Mouse (Mus musculus) heart, embryonic 14.5 days (tissue): ENCODE measurements around the gene Cmc1. TPM values are rescaled to one million over a fixed set of nuclear protein-coding genes. Genes with fewer than 3 reads are reported as not detected.

Source experiments
- ATAC-seq: fragments of 200-750 bp; cut with Nextera tagmentation; 2 replicates; pipeline ENCODE4 v1.8.0; 2017; ENCODE audit warnings: low read depth, moderate TSS enrichment; ENCODE audit not compliant: insufficient number of reproducible peaks, insufficient read depth, low FRiP score
- H3K27ac ChIP-seq, 2 experiments: fragments of 200-500 bp in 1 of 2; fragments of 300-500 bp in 1 of 2; sonication (generic) in 1 of 2; replicated peaks in 1 of 2; 2 replicates each; pipeline ENCODE4 v1.5.1; 2012 to 2014; ENCODE audit warnings: low read depth in 2 of 2, low read length in 2 of 2, control low read depth in 1 of 2, mild to moderate bottlenecking in 1 of 2, mixed read lengths in 1 of 2; ENCODE audit not compliant: control insufficient read depth in 1 of 2, insufficient read depth in 1 of 2
- H3K27me3 ChIP-seq: fragments of 300-500 bp; sonication (generic); 2 replicates; pipeline ENCODE4 v1.6.1; 2014; ENCODE audit warnings: mild to moderate bottlenecking, low read length, control low read depth; ENCODE audit not compliant: control insufficient read depth, insufficient read depth
- H3K36me3 ChIP-seq: fragments of 300-500 bp; sonication (generic); 2 replicates; pipeline ENCODE4 v1.6.1; 2014; ENCODE audit warnings: mild to moderate bottlenecking, control low read depth, low read length, mixed read lengths; ENCODE audit not compliant: control insufficient read depth, insufficient read depth
- H3K4me1 ChIP-seq, 2 experiments: fragments of 200-500 bp in 1 of 2; fragments of 300-500 bp in 1 of 2; sonication (generic) in 1 of 2; 2 replicates each; pipeline ENCODE4 v1.6.1; 2012 to 2014; ENCODE audit warnings: low read length in 2 of 2, control low read depth in 1 of 2, mixed read lengths in 1 of 2; ENCODE audit not compliant: control insufficient read depth in 2 of 2, insufficient read depth in 2 of 2
- H3K4me2 ChIP-seq: fragments of 300-500 bp; sonication (generic); 2 replicates; pipeline ENCODE4 v1.6.1; 2014; ENCODE audit warnings: mild to moderate bottlenecking, low read length
- H3K4me3 ChIP-seq, 2 experiments: fragments of 200-500 bp in 1 of 2; fragments of 300-500 bp in 1 of 2; sonication (generic) in 1 of 2; 2 replicates each; pipeline ENCODE4 v1.5.1; 2012 to 2014; ENCODE audit warnings: low read length in 2 of 2, mild to moderate bottlenecking in 2 of 2, control low read depth in 1 of 2, low read depth in 1 of 2, moderate library complexity in 1 of 2; ENCODE audit not compliant: control insufficient read depth in 1 of 2, insufficient read depth in 1 of 2
- H3K9ac ChIP-seq: fragments of 300-500 bp; sonication (generic); 2 replicates; pipeline ENCODE4 v1.6.1; 2014; ENCODE audit warnings: mild to moderate bottlenecking, low read length
- H3K9me3 ChIP-seq: fragments of 300-500 bp; sonication (generic); 2 replicates; pipeline ENCODE4 v1.6.1; 2016; ENCODE audit warnings: low read length, control low read depth; ENCODE audit not compliant: control insufficient read depth
- WGBS: fragments of 180-500 bp; shearing (Covaris S2); extraction: QIAGEN DNeasy Blood & Tissue Kit; methylation state at CpG from one replicate; pipeline ENCODE4 v1.1.7; 2014; 5-methylcytosine and 5-hydroxymethylcytosine counted together
- polyA plus RNA-seq: library from polyadenylated mRNA; unstranded; fragments of >200 nt; fragmentation: Nextera tagmentation; extraction: Ambion mirVana; gene quantifications from 2 replicates; pipeline ENCODE4 v1.2.1, GENCODE M21; 2014

Cmc1 gene
- polyA plus RNA-seq, 1 experiment from 2014 or later = 49.1 TPM

DNA sequence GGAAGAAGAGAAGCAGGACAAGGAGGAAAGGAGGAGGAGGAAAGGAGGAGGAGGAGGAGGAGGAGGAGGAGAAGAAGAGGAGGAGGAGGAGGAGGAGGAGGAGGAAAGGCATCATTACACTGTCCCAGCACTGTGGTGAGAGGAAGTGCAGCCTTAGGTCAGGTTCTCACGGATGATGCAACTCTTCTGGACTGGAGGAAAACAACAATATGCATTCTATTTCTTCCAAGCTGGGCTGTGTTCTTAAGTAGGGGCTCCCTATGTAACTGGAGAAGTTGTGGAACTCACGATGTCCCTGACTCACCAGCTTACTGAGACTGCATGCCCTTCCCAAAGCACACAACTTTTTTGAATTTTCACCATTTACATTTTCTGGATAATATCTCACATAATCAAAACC, 118.3 kb downstream of the Cmc1 start:
- Histone ChIP-seq H3K4me3 (no peak overlapping the region), H3K4me2 (no peak overlapping the region), H3K27me3 (no peaks in the 10 kb centered on the region), H3K9me3 (no peaks in the 10 kb centered on the region), H3K36me3 (no peaks in the 10 kb centered on the region), H3K27ac (no peak overlapping the region), H3K4me1 (no peaks in the 10 kb centered on the region), H3K9ac (no peak overlapping the region)
- WGBS = 40% methylated on average over 2 of the region's 2 CpGs
- ATAC-seq = no peak

GRCm38 (mm10) chr9:118030252-118030651, 119.7 kb downstream of the Cmc1 start:
- no peaks in the 10 kb centered on the region for H3K27me3 ChIP-seq
- no peaks in the 10 kb centered on the region for H3K36me3 ChIP-seq
- H3K9me3 ChIP-seq = no peaks in the 10 kb centered on the region
- 66% methylated on average over 1 of the region's 1 CpGs for WGBS
- H3K4me2 ChIP-seq = no peak overlapping the region
- H3K9ac ChIP-seq = no peak overlapping the region
- H3K4me3 ChIP-seq = no peak overlapping the region
- H3K4me1 ChIP-seq = no peaks in the 10 kb centered on the region
- no peak for ATAC-seq
- H3K27ac ChIP-seq = no peak overlapping the region

DNA sequence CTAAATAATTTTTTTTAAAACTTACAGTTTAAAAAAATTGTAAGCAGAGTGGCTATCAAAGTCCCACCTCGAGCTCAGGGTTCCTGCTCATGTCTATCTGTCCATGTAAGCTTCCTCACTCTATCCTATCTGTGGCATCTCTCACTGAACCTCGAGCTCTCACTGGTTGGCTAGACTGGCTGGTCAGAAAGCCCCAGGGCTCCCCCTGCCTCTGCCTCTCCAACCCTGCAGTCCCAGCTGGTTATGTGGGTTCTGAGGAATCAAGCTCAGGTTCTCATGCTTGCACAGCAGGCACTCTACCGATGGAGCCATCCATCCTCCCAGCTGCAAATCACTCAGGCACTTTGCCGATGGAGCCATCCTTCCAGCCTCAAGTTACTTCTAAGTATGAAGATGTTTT, 120.5 kb downstream of the Cmc1 start:
- Histone ChIP-seq H3K36me3 (no peaks in the 10 kb centered on the region), H3K9ac (no peak overlapping the region), H3K4me3 (no peak overlapping the region), H3K4me1 (no peaks in the 10 kb centered on the region), H3K27me3 (no peaks in the 10 kb centered on the region), H3K9me3 (no peaks in the 10 kb centered on the region), H3K4me2 (no peak overlapping the region), H3K27ac (no peak overlapping the region)
- ATAC-seq = no peak
- WGBS = 34% methylated on average over 4 of the region's 4 CpGs

DNA sequence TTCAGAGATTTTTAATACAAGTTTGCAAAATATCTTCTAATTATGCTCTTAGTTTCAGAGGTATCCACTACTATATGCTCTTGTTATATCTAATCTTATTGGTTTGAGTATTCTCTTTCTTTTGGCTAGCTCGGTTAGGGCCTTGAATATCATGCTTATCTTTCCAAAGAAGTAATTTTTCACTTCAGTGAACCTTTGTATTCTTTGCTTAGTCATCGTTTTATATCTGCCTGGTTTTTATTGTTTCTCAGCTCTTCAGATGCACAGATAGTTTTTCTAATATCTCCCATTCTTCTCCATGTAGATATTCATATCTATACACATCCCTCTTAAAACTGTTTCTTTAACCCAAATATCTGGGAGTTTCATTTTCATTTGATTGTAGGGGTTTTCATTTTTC, 125.0 kb downstream of the Cmc1 start:
- no peak overlapping the region for H3K9ac ChIP-seq
- no peak for ATAC-seq
- H3K27ac ChIP-seq = no peak overlapping the region
- H3K36me3 ChIP-seq = no peaks in the 10 kb centered on the region
- no peak overlapping the region for H3K4me2 ChIP-seq
- H3K4me1 ChIP-seq = no peaks in the 10 kb centered on the region
- H3K27me3 ChIP-seq = no peaks in the 10 kb centered on the region
- H3K4me3 ChIP-seq = no peak overlapping the region
- WGBS = 52% methylated on average over 2 of the region's 2 CpGs
- H3K9me3 ChIP-seq = no peaks in the 10 kb centered on the region

Other genes starting within 250 kb of the Cmc1 start
- 71.5 and 71.9 TPM in 2 replicates for gene Azi2, start 109.7 kb downstream of the Cmc1 start, polyA plus RNA-seq